Mouse (Mus musculus) heart, embryonic 13.5 days (tissue): ENCODE measurements around the gene Cdx4. TPM values are rescaled to one million over a fixed set of nuclear protein-coding genes. Genes with fewer than 3 reads are reported as not detected.

ENCODE experiments used
- polyA plus RNA-seq: library from polyadenylated mRNA; unstranded; fragments of >200 nt; fragmentation: Nextera tagmentation; extraction: Ambion mirVana; gene quantifications from 2 replicates; pipeline ENCODE4 v1.2.1, GENCODE M21; 2015

The Cdx4 gene
- polyA plus RNA-seq, 1 experiment from 2014 or later, result not detected

Other genes with a start within 250 kb of the Cdx4 start
- 0.83 and 0.98 TPM in 2 replicates for gene Nap1l2, start 134.8 kb upstream of the Cdx4 start, polyA plus RNA-seq
- gene Chic1, start 35.1 kb downstream of the Cdx4 start, polyA plus RNA-seq, result 2.7 and 2.8 TPM in 2 replicates
- gene Tsx, start 93.1 kb downstream of the Cdx4 start, polyA plus RNA-seq, result not detected in 2 replicates
- not detected in 2 replicates for gene Gm26992, start 100.6 kb downstream of the Cdx4 start, polyA plus RNA-seq